Mouse (Mus musculus): ENCODE results near the gene Pcsk2.

The Pcsk2 gene

DNA sequence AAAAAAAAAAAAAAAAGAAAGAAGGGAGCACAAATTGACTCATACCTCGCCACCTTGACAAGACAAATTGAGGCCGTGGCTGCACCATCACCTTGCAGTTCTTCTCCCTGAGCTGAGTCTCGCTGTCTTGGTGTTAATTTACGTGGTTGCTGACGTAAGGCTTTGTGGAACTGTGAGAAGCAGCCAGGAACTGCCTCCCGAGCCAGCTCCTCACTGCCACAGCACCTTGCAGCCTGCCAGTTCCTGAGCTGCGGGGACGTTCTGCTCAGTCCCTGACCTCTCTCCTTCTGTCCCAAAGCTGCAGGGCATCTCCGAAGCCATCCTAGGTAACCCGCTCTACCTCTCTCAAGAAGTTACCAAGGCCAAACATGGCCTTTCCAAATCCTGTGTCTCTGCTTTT is 186.5 kb downstream of the Pcsk2 start:
- no peak for DNase-seq (ENCODE audit: low spot score in 2 of 2)

DNA sequence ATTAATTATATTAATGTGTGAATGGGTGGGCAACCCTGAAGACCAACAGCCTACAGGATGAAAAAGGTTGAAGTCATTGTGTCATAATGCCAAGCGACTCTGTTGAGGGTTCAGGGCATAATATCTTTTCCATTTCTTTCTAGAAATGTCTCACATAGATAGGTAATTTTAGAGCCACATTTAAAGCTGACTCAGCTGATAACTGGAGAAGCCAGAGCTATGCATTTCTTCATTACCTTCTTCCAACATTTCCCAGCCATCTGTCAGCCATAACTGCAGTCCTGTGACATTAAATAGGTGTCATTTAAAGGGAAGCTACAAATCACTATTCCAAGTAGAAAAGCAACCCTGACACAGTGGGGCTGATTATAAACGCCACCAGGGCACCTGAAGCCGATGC is 189.5 kb downstream of the Pcsk2 start:
- no peak for DNase-seq (ENCODE audit: low spot score in 2 of 2)

DNA sequence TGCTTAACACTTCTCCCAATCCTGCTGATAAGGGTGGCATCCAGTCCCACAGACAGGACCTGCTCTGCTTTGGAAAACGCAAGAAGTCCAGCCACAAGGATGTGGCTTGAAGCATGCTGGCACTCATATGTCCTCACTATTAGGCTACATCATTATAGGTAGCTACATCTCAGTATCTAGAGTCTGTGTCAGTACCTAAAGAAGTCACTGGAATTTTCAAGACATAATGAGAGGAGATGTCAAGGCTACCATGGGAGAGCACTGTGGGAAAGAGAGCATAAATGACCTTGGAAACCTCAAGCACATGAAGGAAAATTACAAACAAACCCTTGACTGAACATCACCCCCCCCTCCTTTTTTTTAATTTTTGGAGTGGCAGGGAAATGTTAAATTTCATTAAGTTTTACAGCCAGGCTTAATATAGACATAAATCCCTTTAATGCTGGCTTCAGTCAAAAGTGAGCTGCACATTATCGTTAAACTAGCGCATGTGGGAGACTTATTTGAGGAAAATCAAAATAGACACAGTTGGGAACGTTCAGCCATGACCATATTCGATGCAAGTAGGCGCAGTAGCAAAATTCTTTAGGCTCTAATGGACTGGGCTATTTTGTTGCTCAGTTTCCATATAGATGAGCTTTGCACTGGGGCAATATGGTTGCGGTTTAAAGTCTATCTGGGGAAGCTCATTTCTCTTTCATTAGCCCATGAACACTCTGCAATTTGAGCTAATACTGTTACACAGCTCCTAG is 193.7 kb downstream of the Pcsk2 start:
- DNase-seq (ENCODE audit: low spot score in 2 of 2), result no peak

DNA sequence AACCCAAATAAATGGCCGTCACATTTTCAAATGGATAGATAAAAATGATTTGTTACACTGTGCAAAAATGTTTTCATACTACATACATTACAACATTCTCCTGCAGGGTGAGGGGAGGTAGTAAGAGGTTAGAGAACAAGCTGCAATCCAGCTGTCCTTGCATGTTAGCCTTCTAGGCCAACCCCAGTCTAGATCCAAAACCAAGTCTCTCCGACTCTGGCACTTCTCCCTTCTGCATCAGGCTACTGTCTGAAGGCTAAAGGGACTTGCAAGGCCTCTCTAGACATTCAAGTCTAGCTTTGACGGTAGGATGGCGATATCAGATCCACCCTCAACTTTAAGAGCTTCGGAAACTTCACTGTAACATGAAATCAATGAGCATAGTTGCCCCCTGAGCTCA is 196.5 kb downstream of the Pcsk2 start:
- DNase-seq (ENCODE audit: low spot score in 2 of 2), result no peak

DNA sequence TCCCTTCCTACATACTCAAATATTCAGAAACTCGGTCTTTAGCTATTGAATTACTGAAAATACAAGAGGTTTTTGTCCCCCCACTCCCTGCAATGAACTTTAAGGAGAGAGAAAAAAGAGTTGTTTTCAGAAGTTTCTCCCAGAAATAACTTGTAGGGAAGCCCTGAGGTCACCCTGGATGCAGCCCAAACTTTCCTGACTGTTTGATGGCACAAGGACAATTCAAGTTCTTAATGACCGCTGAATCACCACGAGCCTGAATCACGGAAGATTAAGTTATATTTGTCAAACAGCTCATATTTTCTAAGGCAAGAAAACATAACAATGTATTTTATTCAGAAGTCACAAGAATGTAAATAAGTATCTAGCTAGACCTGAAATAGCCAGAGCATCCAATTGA is 197.1 kb downstream of the Pcsk2 start:
- no peak for DNase-seq (ENCODE audit: low spot score in 2 of 2)

DNA sequence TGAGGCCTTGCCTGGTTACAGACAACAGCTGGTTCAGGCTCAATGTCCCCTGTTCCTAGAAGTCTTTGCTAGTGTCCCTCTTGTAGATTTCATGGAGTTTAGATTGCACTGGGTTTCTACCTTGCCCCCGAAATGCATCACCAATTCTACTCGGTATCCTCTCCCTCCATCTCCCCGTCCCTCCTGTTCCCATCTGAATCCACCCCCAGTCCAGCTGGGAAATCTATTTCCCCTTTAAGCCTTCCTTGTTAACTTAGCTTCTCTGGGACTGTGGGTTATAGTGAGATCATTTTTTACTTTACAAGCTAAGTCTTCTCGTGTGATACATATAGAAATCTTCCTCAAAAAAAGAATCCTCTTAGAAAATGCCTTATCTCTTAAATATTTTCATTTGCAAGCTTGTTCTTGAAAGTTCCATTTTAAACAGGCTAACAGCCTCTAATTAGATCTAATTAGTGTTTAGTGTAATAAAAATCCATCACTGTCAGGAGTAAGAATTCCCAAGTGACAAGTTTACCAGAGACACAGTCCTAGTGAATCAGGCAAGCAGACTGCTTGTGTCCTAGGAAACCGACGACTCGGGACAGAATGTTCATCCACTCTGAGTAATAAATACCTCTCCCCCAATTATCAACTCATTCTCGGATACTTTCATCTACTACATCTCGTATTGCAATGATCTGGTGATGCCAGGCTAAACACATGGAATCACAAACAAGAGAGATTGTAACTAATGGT is 206.3 kb downstream of the Pcsk2 start:
- no peak for DNase-seq (ENCODE audit: low spot score in 2 of 2)

DNA sequence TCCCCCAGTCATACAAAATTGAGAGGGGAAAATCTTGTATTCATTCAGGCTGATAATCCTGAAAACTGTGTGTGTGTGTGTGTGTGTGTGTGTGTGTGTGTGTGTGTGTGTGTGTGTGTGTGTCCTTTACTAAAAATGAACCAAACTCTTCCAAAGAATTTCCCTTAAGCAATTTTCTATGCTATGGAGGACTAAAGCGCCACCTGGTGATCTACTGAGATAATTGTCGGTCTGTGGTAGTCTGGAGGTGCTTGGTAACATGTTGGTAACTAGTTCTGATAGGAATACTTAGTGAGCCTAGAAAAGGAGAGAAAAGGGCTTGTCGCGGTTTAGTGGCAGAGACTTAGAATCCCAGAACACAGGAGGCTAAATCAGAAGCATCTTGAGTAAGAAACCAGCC is 230.5 kb downstream of the Pcsk2 start:
- DNase-seq (ENCODE audit: low spot score in 2 of 2), result no peak

DNA sequence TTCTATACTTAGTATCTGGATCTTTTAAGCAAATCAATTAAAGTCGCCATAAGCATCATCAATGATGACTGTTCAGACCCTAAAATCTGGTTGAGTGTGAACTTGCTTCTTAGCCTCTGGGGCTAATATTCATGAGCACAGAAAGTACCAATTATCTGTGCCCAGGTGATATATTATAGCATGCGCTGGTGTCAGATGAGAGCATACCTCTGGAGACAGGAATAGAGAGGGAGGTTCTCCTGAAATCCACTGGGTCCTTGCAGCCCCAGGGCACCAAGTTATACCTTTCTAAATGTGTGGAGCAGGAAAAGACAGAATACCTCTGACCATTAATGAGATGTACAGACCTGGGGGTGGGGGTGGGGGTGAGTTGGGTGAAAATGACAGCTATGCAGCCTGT is 234.4 kb downstream of the Pcsk2 start:
- DNase-seq (ENCODE audit: low spot score in 2 of 2), result no peak

DNA sequence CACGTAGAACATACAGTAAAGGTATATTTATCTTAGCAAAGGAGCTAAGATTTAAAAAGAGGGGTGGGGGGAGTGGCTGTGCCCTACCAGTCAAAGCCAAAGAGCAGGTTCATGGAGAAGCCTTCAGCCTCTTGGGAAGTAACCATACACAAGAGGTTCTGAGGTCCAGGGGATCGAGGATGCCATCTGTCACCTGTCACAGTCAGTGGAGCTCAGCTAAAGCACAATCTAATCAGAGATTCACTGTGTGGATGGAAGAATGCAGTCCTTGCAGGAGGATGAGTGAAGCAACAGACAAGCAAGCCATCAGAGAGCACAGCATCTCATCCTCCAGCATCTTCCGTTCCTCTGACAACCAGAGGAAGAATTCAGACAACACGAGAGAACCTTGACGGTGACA is 244.0 kb downstream of the Pcsk2 start:
- no peak for DNase-seq (ENCODE audit: low spot score in 2 of 2)

DNA sequence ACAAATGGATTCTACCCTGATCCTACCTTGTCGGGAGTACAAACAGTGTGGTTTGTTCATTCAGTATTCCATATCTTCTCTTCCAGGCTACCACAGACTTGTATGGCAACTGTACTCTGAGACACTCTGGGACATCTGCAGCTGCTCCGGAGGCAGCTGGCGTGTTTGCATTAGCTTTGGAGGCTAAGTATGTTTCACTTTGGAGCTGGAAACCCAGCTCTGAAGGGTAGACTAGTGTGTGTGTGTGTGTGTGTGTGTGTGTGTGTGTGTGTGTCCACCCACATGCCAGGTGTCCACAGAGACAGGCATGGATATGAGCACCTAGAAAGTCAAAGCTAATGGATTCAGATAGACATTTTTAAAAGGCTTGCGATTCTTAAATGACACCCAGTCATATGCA is 249.9 kb downstream of the Pcsk2 start:
- DNase-seq (ENCODE audit: low spot score in 2 of 2), result no peak

DNA sequence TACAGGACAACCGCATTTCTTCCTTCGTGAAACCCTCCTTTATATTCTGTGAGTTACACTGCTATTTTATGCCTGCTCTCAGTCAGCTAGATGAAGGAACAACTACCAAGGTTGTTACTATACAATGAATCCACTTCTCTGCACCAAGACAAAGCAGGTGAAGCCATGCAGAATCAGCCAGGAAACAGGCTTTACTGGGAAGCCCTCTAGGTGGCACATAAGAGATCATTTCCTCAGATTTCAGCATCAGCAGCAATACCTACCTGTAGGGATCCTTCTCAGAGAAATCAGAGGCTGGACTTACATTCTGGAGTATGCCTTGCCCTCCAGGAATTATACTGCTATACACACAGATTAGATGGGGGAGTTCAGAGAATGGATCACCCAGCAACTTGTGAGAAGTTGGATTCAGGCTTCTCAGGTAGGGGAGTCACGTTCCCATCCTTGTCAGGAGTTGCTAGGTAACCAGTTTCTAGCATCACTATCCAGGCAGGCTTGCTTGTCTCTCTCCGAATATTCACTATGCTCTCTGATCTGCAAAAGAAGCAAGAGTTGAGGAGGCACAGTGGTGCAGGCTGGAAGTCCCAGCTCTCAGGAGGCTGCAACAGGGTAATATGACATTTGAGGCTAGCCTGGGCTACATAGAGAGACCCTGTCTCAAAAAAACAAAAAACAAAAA is 250.5 kb downstream of the Pcsk2 start:
- no peak for DNase-seq (ENCODE audit: low spot score in 2 of 2)

DNA sequence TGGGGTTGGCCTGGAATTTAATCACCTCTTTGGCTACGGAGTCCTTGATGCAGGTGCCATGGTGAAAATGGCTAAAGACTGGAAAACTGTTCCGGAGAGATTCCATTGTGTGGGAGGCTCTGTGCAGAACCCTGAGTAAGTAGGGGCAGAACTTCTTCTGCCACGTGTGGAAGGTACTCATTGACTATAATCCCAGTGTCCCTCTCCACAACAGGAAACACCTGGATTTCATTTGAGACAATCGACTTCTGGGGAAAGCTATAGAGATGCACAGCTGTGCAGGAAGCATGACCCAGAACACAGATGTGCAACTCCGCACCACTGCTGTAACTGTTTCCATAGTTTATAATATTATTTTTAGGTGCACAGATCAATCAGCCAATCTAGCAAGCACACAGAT is 255.1 kb downstream of the Pcsk2 start:
- DNase-seq (ENCODE audit: low spot score in 2 of 2), result no peak

DNA sequence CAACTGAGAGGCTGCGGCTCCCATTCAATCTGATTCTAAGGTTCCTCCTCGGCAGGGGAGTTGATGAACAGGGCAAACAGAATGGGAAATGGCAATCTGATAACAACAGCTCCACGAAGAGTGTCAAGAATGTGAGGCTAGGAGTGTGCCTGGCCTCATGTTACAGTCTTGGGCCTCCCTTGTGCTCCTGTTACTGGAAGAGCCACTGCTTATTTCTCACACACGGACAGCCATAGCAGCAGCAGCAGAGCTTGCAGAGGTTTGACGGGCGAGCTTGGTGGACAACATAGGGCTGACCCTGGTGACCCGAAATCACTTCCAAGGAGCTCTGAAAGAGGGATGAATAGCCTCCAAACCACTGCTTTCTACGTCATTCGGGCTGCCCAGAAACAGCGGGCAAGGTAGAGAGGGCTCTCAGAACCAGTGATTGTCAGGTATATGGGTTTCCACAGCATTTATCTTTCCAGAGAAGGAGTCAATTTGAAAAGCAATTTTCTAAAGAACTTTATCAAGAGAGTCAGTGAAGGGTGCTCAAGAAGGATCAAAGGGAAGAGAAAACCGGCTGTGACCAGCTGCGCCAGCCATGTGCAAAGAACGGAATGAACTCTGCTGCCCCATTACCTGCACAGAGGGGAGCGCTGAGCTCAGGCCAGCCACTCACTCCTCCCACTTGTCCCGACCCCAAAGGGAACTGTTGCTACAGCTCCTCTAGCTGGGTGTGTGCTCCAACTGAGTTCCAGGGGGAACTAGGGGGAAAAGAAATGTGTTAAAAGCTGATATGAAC is 260.4 kb downstream of the Pcsk2 start:
- DNase-seq (ENCODE audit: low spot score in 2 of 2), result no peak

DNA sequence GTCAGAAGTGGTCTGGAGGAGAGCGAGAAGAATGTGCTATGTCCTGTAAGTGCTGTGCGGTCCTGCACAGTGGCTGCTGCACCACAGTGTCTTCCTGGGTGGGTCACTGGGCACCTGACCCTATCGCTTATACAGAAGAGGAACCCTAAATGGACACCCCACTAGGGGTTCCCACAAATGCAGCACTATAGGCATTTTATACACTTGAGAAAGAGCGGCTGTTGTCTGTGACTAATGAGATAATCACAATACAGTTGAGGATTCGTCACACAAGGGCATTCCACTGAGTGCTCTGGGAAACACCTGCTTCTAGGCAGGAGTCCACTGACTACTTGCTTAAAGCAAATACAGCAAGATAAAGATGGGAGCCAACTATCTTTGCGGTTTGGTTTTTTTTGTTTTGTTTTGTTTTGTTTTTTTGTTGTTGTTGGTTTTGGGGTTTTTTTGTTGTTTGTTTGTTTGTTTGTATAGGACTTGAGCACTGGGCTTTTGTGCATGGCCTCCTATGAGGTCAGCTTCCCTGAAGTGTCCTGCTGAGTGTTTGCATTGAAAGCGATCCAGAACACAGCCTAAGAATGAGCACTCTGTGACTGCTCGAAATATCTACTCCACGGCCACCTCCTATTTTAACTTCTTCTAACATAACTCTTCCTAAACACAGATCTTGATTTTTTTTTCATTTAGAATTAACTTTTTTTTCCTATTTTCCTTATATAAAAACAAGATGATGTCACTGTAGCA is 261.1 kb downstream of the Pcsk2 start:
- no peak for DNase-seq (ENCODE audit: low spot score in 2 of 2)

DNA sequence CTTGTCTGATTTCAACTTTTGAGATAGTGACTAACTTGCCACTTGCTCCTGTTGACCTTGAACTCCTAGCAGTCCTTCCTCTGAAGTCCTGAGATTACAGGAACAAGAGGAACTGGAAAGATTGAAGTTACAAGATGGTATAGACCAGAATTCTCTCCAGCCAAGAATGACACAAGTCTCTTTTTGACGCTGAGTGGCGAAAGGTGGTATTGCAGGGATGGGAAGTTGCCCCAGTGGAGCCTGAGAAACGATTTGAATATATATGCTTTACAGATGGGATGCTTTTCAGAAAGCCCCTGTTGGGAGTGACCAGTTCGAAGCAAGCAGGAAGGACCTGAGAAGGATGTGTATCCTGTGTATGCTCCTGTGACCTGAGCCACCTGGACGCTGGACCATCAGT is 262.8 kb downstream of the Pcsk2 start:
- DNase-seq (ENCODE audit: low spot score in 2 of 2), result no peak

DNA sequence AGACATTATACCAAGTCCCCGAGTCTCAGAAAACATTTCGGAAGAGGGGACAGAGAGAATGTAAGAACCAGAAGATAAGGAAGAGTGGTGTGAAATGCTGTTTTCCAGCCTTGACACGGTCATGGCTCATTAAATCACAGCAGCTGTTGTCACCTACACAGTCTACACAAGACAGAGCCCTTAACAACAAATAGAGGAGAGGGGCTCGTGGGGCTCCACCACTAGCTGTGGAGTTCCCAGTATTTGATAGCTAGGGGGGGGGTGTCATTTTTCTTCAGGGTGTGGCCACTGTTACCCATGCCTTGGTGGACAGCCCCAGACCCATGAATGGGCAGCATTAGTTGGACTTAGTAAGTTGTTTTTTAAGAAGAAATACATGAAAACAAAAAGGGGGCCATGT is 266.3 kb downstream of the Pcsk2 start:
- no peak for DNase-seq (ENCODE audit: low spot score in 2 of 2)

DNA sequence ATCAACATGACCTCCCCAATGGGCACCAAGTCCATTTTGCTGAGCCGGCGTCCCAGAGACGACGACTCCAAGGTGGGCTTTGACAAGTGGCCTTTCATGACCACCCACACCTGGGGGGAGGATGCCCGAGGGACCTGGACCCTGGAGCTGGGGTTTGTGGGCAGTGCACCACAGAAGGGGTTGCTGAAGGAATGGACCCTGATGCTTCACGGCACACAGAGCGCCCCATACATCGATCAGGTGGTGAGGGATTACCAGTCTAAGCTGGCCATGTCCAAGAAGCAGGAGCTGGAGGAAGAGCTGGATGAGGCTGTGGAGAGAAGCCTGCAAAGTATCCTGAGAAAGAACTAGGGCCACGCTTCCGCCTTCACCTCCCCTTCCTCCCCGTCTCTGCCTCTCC is 267.5 kb downstream of the Pcsk2 start:
- DNase-seq (ENCODE audit: low spot score in 2 of 2), result no peak

DNA sequence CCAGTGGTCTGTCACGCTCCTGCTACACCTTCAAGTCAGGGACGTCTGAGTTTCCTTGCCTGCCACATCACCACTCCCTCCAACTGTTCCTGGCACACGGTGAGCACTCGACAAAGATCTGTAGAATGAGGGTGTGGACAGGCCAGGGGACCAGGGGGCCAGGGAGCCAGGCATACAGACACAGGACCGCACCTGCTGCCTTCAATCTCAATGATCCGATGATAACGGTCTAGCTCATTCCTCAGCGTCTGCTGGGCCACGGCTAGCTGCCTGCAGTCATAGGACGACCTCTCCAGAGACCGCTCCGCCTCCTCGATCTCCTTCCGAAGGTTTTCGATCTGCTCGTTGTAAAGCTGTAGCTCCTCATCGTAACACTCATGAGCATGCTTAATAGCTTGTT is 285.7 kb downstream of the Pcsk2 start:
- no peak for DNase-seq (ENCODE audit: low spot score in 2 of 2)

DNA sequence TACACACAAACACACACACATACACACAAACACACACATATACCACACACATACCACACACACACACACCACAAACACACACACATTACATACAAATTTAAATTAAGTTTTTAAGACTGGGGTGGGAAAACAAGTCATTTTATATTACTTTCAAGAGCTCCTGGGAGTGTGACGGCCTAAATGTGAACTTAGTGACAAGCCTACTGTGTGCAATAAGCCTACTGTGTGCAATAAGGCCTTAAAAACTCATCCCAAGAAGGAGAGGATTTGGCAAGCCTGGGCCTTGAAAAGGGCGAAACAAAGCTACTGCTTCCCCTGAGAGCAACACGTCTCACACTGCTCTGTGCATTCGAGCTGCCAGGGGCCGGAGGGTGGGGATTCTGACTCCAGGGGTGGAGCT is 286.8 kb downstream of the Pcsk2 start:
- DNase-seq (ENCODE audit: low spot score in 2 of 2), result no peak

DNA sequence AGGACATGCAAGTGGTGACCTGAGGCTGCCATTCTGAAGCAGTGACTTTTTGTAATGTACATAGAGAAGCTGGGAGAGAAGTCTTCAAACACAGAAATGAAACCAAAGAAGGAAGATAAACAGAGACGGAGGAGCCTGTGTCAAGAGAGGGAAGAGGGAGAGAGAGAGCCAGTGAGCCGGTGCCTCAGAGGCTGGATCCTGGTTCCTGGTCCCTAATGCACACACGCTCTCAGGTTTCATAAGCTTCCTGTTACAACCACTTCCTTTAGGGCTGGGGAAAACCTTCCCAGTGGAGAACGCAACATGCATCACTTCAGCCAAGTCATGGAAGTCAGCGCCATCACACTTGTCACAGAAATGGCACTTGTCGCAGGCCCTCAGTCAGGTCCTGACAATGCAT is 288.1 kb downstream of the Pcsk2 start:
- DNase-seq (ENCODE audit: low spot score in 2 of 2), result no peak

DNA sequence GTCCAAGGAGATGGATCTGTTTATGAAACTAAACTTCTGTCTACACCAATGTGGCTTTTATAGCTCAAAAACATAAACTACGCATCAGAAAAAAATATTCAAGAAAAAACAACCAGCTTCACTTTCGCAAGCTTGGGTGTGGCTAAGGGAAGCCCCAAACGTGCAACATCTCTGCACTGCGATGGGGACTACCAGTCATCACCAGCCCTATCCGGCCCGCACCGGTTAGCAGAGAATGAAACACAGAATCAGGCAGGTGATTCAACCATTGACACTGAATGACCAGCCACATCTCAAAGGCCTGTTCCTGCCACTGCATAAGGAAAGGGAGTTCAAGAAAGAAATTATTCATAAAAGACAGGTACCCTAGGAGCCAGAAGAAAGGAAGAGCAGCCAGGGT is 289.9 kb downstream of the Pcsk2 start:
- no peak for DNase-seq (ENCODE audit: low spot score in 2 of 2)

DNA sequence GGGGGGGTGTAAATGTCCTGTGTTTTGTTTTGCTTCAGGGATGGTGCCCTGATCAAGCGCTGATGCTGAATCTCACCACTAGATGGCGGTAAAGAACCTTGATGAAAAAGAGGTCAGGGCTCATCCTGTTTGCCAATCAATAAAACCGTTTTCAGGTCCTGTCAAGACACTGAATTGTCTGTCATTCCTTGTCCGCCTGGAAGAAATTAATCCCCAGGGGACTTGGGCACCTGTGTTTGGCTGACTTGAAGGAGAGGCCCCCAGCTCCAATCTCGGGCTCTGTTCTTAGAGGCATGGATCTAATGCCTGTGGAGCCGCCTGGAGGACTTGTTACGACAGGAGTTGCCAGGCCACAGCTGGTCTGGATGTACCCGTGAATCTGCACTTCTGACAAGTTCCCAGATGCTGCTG is 291.3 kb downstream of the Pcsk2 start:
- peak; percentile 60 to 74 for DNase-seq (ENCODE audit: low spot score in 2 of 2)
